ENCODE assay signal across 13 mouse cellular contexts in the genomic region with DNA sequence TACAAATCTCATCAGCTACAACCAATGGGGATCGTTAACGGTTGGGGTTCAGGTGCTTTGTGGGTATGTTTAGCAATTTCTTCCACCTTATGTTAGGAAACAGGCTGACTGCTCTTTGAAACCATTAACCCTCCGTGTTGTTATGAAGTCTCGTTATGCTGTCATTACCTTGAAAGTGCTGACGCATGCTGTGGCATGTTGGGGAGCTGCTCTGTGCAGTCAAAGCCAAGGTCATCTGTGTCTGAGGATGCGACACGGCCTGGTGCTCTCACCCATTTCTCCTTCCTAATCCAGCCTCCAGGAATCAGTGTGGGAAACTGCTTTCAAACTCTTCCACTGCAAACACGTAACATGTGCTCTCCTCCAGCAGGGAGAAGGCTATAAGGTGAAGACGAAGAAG.
DNase-seq lines count a peak whose midpoint lies in the region.
"Had no signal": no experiment of that assay in that cellular context is flagged by ENCODE, and none has a peak within 500 bp of the region (broad histone marks: within the 10 kb centered on the region; RNA-seq: fewer than 3 reads in every experiment).

No protein-coding gene starts in this region.

- DNase-seq in heart, adult 11 months = peak; percentile 59
- no peak for DNase-seq in heart, adult 8-10 months (ENCODE audit: low spot score)
- peak; percentile 32 for DNase-seq in adrenal gland, adult 8-10 months
- peak; percentile 44 for DNase-seq in adrenal gland, postnatal 14 days
- peak; percentile 58 to 60 for DNase-seq in adrenal gland, postnatal 36 days
- no peak for DNase-seq in gastrocnemius, postnatal 14 days
- DNase-seq in spleen, postnatal 36 days (ENCODE audit: low spot score in 2 of 2) = no peak
- DNase-seq in cerebellum, adult 11-12 months = no peak
- DNase-seq: cerebellum, adult 11 months; cerebellum, adult 2 months; cerebellum, adult 9-10 months; cerebellum, postnatal 10 days; cerebellum, postnatal 25 days had no signal

- intact Hi-C loops in gastrocnemius, postnatal 14 days (cut with DNase I; ENCODE audit: low total_unique reads) = loop anchor here (10.0 kb wide), 2 partner anchors 160 to 280 kb away; no protein-coding TSS in a partner anchor

Comparison
In these comparisons a context has a peak if more than half of its experiments do, and no peak if none do; other contexts are left out.
1. DNase-seq: peak in heart, adult 11 months (single experiment), adrenal gland, adult 8-10 months (single experiment), adrenal gland, postnatal 14 days (single experiment) and adrenal gland, postnatal 36 days (2 of 2); none in heart, adult 8-10 months (single experiment), gastrocnemius, postnatal 14 days (single experiment), spleen, postnatal 36 days (0 of 2) and cerebellum, adult 11-12 months (single experiment).